Mouse (Mus musculus): ENCODE measurements at regions not wholly inside any gene's neighbourhood (a gene's known extent, or its start where the extent isn't known, plus 50 kb on each side); places are given as distances from the start of the nearest gene placed in this dataset.
A peak's percentile ranks its signal among the peaks of the same experiment; 100 is the strongest.

DNA sequence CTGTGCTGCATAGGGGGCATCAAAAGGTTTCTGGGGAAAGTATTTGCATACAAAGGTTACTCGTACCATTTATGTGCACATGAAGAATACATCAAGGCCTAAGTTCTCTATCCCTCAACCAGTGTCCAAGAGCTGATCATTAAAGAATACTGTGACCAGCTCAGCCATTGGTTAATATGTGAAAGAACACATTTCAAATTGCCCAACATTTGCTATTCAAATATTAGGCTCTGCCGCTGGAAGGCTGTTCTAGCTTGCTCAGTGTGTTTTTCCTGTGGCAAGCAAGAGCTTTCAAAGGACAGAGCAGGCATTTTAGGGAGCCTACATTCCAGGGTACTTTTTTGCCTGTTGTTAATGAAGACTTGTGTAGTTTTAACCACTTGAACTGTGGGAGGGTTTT lies 220.8 kb downstream of the Ahr start:
- no peak for DNase-seq

- DNase-seq, result peak; percentile 26 to 49
These were observed 221.5 kb downstream of the Ahr start for GRCm38 (mm10) chr12:35313191-35313925.

GRCm38 (mm10) chr12:35308537-35308936 lies 226.3 kb downstream of the Ahr start:
- no peak for DNase-seq

- DNase-seq, result no peak
These were observed 230.8 kb downstream of the Ahr start for GRCm38 (mm10) chr12:35303764-35304717.

GRCm38 (mm10) chr12:35303188-35303587 lies 231.7 kb downstream of the Ahr start:
- no peak for DNase-seq

- peak in 1 of 2 experiments; percentile 26 for DNase-seq
These were observed 240.2 kb downstream of the Ahr start for GRCm38 (mm10) chr12:35294668-35295067.

- no peak for DNase-seq
These were observed 241.3 kb downstream of the Ahr start for GRCm38 (mm10) chr12:35293566-35293965.

DNA sequence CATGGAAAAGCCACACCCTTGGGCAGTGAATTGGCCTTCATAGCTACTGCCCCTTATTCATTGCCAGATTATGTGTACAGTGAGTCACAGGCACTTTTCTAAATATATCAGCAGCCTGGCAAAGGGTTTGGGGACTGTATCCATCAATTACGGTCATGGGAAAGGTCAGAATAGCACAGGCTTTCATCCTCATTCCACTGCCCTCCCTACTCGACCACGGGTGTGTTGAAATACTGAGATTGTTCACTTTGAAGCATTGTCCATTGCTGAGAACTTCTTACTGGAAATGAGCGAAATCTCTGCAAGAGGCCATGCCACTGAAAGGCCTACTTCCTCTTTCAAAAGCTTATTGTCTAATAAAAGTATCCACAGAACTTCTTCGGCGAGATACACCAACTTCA lies 242.9 kb downstream of the Ahr start:
- peak; percentile 64 to 65 for DNase-seq

DNA sequence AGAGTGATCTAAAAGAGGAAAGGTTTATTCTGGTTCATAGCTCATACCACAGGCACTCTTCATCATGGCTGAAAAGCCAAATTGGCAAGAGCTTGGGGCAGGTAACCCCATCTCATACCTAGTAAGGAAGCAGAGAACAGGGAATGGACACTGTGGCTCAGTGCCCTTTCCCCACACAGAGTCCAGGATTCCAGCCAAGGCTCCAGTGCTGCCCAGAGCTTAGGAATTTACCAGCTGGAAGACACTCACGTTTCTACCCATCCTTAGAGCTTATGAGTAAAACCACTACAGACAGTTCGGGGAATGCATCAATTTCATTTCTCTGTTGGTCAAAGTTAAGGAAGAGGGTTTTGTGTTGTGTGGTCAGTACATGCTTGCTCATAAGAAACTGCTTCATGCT lies 241.0 kb downstream of the Snx13 start:
- peak; percentile 29 to 43 for DNase-seq

DNA sequence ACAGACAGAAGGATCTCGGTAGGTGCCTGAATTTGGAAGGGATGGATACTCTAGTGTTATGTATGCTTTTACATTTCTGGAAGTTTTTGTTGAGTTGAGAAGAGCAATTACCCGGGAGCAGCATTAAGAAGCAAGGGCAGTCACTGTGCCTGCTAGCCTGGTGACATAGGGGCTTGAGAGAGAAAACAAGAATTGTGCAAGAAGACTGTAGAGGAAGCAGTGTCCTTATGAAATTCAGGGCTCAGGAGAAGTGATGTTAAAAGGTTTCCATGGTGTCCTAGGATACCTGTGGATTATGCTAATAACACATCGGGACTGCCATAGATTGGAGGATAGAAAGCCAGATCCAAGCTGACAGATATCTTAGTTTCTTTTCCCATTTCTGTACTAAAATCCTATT lies 240.6 kb downstream of the Snx13 start:
- no peak for DNase-seq

DNA sequence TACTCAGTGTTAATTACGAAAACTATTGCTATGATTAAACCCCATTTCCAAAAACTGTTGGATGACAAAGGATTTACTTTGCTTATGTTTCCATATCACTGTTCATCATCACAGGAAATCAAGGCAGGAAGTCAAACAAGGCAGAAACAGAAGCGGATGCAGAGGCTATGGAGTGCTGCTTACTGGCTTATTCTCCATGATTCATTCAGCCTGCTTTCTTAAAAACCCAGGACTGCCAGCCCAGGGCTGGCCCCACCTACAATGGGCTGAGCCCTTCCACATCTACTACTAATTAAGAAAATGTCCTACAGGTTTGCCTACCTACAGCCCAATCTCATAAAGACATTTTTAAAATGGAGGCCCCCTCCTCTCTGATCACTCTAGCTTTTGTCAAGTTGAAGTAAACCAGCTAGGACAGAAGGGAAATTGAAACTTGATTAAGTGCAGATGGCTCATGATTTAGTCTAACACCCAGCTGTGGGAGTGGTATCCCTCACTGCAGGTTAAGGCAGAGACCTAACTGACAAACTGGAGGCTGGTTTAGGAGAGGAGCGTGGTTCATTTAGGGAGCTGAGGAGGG lies 240.1 kb downstream of the Snx13 start:
- no peak for DNase-seq

DNA sequence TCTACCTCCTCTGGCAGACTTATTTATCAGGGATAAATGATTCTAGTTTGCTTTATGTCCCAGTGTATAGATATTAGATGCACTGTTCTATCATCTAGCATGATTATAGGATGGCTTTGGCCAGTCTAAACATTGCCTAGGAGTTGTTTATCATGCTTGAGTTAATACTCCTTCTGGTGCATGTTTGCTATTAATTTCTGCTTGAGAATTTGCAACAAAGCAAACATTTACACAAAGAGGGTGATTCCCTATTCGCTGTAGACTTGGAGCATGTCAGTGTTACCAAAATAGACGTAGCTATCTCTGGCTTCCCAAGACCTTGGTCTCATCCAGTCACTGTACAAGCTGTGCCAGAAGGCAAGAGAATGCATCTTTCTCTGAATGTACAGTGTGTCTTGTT lies 237.4 kb downstream of the Snx13 start:
- no peak for DNase-seq

DNA sequence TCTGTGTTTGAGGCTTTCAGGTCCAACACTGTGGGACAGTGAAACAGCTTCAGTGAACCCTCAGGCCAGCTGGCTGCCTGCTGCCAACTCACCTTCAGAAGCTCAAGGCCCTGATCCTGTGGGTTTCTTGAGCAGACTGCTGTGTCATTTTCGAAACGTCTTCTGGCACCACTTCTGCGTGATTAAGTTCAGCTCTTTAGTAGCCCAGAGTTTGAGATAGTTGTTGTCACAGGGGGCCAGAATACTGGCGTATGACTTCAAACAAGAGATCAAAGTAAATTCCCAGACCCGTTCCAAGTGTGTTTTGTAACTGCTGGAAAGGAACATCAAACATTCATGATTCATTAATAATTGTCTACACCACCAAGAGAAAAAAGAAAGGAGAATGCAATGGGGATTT lies 236.9 kb downstream of the Snx13 start:
- DNase-seq, result peak; percentile 57 to 58

- DNase-seq, result no peak
These were observed 236.4 kb downstream of the Snx13 start for GRCm38 (mm10) chr12:35283407-35283806.

- no peak for DNase-seq
These were observed 222.5 kb downstream of the Snx13 start for GRCm38 (mm10) chr12:35269465-35269864.

GRCm38 (mm10) chr12:35268006-35268405 lies 221.0 kb downstream of the Snx13 start:
- no peak for DNase-seq

DNA sequence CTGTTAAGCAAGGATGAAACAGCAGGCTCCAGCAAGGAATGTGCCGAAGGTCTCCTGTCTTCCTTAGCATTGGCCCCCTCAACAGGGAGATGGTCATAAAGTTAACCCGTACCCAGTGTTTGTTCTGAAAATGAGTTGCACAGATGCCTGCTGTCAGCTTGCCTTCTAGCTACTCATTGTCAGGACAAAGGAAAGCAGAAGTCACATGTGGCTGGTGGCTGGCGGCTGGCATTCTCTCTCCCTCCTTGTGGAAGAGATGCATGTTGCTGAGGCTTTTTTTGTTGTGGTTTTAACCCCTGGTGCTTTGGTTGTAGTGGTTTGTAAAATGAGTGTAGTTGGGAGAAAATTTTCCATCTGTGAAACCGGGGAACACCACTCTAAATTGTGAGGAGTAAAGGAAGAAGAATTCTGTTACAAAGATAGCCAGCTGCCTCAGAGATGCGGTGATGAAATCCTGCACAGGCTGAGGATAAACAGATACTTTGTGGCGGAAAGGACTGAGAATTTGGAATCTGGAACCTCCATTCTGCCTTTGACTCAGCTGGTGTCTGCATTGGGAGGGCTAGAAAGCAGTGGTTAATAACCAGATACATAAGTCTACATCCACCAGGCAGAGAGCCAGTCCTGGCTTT lies 220.2 kb downstream of the Snx13 start:
- no peak for DNase-seq

- no peak for DNase-seq
These were observed 212.8 kb downstream of the Snx13 start for GRCm38 (mm10) chr12:35259781-35260180.

DNA sequence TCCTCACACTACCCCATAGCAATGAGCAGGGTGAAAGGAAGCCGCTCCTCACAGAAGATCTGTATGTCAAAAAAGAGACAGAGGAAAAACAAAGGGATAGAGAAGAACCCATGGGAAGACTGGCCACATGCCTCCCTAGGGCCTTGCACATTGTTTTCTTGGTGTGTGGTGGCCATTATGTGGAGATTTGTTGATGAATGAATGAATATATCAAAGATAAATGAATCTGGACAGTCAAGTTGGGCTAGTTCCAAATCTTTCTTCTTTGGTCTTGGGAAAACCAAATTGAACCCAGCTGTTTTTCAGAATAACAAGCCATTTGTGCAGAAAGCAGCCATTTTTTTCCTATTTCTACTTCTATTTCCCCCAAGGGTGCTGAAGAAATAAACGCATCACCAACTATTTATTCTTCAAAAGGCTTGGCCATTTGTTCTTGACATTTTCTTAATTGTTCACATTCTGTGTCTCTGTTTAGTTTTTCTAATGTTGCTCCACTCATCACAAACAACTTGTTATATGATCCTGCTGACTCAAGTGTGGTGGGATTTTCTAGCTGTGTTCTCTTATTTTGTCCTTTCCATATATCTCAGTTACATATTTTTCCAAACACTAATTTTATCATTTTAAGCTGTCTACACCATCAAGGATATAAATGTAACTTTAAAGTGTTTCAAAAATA lies 208.9 kb downstream of the Snx13 start:
- no peak for DNase-seq

DNA sequence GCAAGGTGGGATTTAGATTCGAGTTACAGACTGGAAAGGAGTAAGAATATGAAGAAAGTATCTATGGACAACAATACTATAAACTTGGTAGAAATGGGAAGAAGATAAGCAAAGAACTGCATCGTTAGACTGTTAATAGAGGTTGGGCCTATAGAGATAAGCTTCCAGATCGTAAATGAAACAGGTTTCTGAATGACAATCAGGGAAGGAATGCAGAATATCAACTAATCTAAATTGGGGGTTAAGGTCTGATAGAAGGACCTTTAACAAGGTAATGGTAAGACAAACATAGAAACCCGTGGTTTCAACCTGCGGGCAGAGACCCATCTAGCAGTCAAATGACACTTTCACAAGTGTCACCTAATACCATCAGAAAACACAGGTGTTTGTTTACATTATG lies 201.5 kb downstream of the Snx13 start:
- no peak for DNase-seq

DNA sequence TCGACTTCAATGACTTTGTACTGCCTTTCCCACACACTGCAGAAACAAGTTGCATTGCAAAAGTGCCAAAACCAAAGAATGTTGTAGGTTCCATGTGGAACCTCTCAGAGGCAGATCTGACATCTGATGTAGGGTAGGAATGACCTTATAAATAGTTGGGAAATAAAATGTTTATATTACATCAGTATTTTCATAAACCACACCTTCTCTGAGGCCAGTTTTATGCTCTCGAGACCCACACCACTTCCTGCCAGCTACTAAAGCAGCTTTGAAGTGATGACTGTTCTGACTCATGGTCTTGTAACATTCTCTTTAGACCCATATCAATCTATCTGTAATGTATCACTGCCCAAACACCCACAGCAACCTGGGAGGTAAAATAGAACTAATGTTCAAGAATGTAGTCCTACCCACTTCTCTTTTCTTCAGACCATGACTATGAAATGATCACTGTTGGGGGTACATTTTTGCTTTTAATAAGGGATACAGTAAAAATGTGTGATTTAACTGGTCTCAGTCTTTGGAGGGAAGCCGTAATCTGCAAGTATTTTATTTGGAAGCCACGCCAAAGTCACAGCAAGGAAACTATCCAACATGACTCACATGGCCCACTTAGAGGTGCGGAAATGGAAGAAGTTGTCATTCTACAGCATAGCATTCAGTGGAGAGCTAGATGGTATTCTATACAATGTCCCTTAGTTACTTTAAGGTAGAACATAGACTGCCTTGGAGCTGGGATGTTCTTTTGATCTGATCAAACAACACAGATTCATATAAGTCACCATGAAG lies 199.4 kb downstream of the Snx13 start:
- no peak for DNase-seq
